Mouse (Mus musculus) liver, postnatal 0 days (tissue): ENCODE results near the gene 1700001L19Rik.

ENCODE experiments used
- CTCF ChIP-seq: sonication (generic); IDR thresholded peaks from 2 replicates; pipeline ENCODE4 v1.5.1; 2016; ENCODE audit warnings: antibody characterized with exemption, low read depth
- EP300 ChIP-seq: IDR thresholded peaks from 2 replicates; pipeline ENCODE4 v1.6.1; 2016; ENCODE audit warnings: antibody characterized with exemption, low read depth, mild to moderate bottlenecking

GRCm38 (mm10) chr13:68593797-68594196 lies 3.4 kb upstream of the 1700001L19Rik start:
- TF ChIP-seq EP300 (no peak), CTCF (0 out of 2 replicates have a peak, but pooled peaks have one; percentile 35)
